In genomic region chr17:83089856-83090692, GRCm38 (mm10) we compare ENCODE assay signal across 21 mouse cellular contexts.
DNase-seq lines count a peak whose midpoint lies in the region; ATAC-seq and TF ChIP-seq lines count a peak whose summit lies in the region.
"Had no signal": no experiment of that assay in that cellular context is flagged by ENCODE, and none has a peak within 500 bp of the region (broad histone marks: within the 10 kb centered on the region; RNA-seq: fewer than 3 reads in every experiment).

No protein-coding gene starts in this region.

- no peak for TF ChIP-seq POLR2A in heart, adult 2 months (IDR thresholded peaks at IDR 0.05; ENCODE audit: insufficient read depth, low read depth, low read length)

- H3K4me3 ChIP-seq in heart, adult 2 months = no peak overlapping the region
- H3K4me3 ChIP-seq in stomach, embryonic 14.5 days (ENCODE audit: low read depth, low read length) = no peak overlapping the region
- H3K4me3 ChIP-seq: forebrain, embryonic 12.5 days; heart, embryonic 13.5 days; hindbrain, embryonic 10.5 days; liver, embryonic 13.5 days had no signal

- no peaks in the 10 kb centered on the region for H3K27me3 ChIP-seq in heart, adult 2 months (ENCODE audit: control insufficient read depth, insufficient read depth, low read length)
- H3K27me3 ChIP-seq in stomach, embryonic 14.5 days (ENCODE audit: control insufficient read depth, insufficient read depth, low read length) = no peaks in the 10 kb centered on the region
- H3K27me3 ChIP-seq: forebrain, embryonic 12.5 days; heart, embryonic 13.5 days; liver, embryonic 13.5 days had no signal

- TF ChIP-seq CTCF in heart, adult 2 months (IDR thresholded peaks at IDR 0.05) = no peak

- peaks cover 2% of the 10 kb centered on the region; the same call in 1 of the 2 replicates for H3K4me1 ChIP-seq in heart, adult 2 months (ENCODE audit: control insufficient read depth, insufficient read depth, low read length)
- H3K4me1 ChIP-seq in stomach, embryonic 14.5 days (ENCODE audit: control insufficient read depth, insufficient read depth, low read length) = 0 out of 2 replicates have a peak, but pooled peaks cover 7% of the 10 kb centered on the region
- H3K4me1 ChIP-seq: forebrain, embryonic 12.5 days; liver, embryonic 13.5 days had no signal

- no peaks in the 10 kb centered on the region; the same call in 1 of the 2 replicates for H3K9me3 ChIP-seq in stomach, embryonic 14.5 days (ENCODE audit: control insufficient read depth, low read depth, low read length)
- H3K9me3 ChIP-seq: liver, embryonic 13.5 days had no signal

- TF ChIP-seq EP300 in heart, adult 2 months (IDR thresholded peaks at IDR 0.05; ENCODE audit: insufficient read depth, low read depth, low read length) = no peak

- DNase-seq in adrenal gland, adult 2 months = peak; percentile 26
- no peak for DNase-seq in adrenal gland, adult (ENCODE audit: inconsistent age in 2 of 2, low spot score in 1 of 2)
- DNase-seq in heart, adult 11 months = peak; percentile 90
- no peak for DNase-seq in heart, adult 2 months
- peak; percentile 55 for DNase-seq in MN1 (ENCODE audit: low spot score)
- no peak for DNase-seq in gastrocnemius, adult 18-20 months (ENCODE audit: low spot score)
- DNase-seq in layer of hippocampus, adult 9-11 months = no peak
- DNase-seq: cerebellum, postnatal 36 days; gastrocnemius, postnatal 25 days; kidney, adult 2 months; kidney, postnatal 10 days; liver, embryonic 13.5 days; lung, embryonic 14.5 days; lung, postnatal 4 days; right cerebral cortex, postnatal 25 days had no signal

- no peak overlapping the region for H3K9ac ChIP-seq in heart, adult 2 months (ENCODE audit: low read depth, low read length)
- H3K9ac ChIP-seq in stomach, embryonic 14.5 days (replicated peaks; ENCODE audit: low read depth, low read length) = no peak overlapping the region
- H3K9ac ChIP-seq: forebrain, embryonic 12.5 days; heart, embryonic 13.5 days; liver, embryonic 13.5 days; lung, embryonic 14.5 days had no signal

- no peaks in the 10 kb centered on the region for H3K36me3 ChIP-seq in heart, adult 2 months (ENCODE audit: control insufficient read depth, insufficient read depth, low read length)
- H3K36me3 ChIP-seq in stomach, embryonic 14.5 days (ENCODE audit: control insufficient read depth, insufficient read depth, low read length) = no peaks in the 10 kb centered on the region
- H3K36me3 ChIP-seq: forebrain, embryonic 12.5 days; heart, embryonic 13.5 days; hindbrain, embryonic 10.5 days; liver, embryonic 13.5 days had no signal

- intact Hi-C loops in heart, adult 2 months (cut with DNase I) = no loop called here

- no peak overlapping the region for H3K4me2 ChIP-seq in stomach, embryonic 14.5 days (replicated peaks; ENCODE audit: low read depth, low read length)
- H3K4me2 ChIP-seq: forebrain, embryonic 12.5 days; heart, embryonic 13.5 days; liver, embryonic 13.5 days; lung, embryonic 14.5 days had no signal

- ATAC-seq in stomach, embryonic 14.5 days (ENCODE audit: insufficient number of reproducible peaks, insufficient read depth, low FRiP score, low read depth) = peak; percentile 60; the same call in 1 of the 2 replicates
- ATAC-seq: hindbrain, postnatal 0 days; midbrain, embryonic 16.5 days had no signal

- 47% methylated on average over 10 of the region's 10 CpGs for WGBS in heart, adult 2 months
- WGBS in stomach, embryonic 14.5 days = 46% methylated on average over 10 of the region's 10 CpGs

- no peak overlapping the region for H3K27ac ChIP-seq in heart, adult 2 months
- H3K27ac ChIP-seq in stomach, embryonic 14.5 days (ENCODE audit: low read length) = no peak overlapping the region; the same call in 1 of the 2 replicates
- H3K27ac ChIP-seq: forebrain, embryonic 12.5 days; heart, embryonic 13.5 days; hindbrain, embryonic 10.5 days; hindbrain, postnatal 0 days; liver, embryonic 13.5 days had no signal

- no peaks in the 10 kb centered on the region for H3K79me2 ChIP-seq in heart, adult 2 months (replicated peaks; ENCODE audit: control insufficient read depth, insufficient read depth, low read length)

Comparison
In these comparisons a context has a peak if more than half of its experiments do, and no peak if none do; other contexts are left out.
1. DNase-seq: peak in adrenal gland, adult 2 months (single experiment), heart, adult 11 months (single experiment) and MN1 (single experiment); none in adrenal gland, adult (0 of 2), heart, adult 2 months (0 of 2), gastrocnemius, adult 18-20 months (single experiment) and layer of hippocampus, adult 9-11 months (single experiment).